Mouse (Mus musculus) hindbrain, embryonic 11.5 days (tissue): Measurements from ENCODE around the gene Mroh7. TPM values are rescaled to one million over a fixed set of nuclear protein-coding genes. Genes with fewer than 3 reads are reported as not detected.
"Not testable (repeated sequence)": the region's sequence is repeated elsewhere in the genome, so short reads cannot be mapped to it uniquely, and the experiment has no call there.

Experiments used
- ATAC-seq: fragments of 200-750 bp; cut with Nextera tagmentation; 2 replicates; pipeline ENCODE4 v1.8.0; 2017; ENCODE audit warnings: mild to moderate bottlenecking, moderate TSS enrichment, moderate library complexity; ENCODE audit not compliant: low FRiP score
- DNase-seq: peaks from one replicate; pipeline ENCODE4 v3.0.0-alpha.2; 2015; ENCODE audit warnings: low spot score
- H3K27ac ChIP-seq: fragments of 300-500 bp; sonication (generic); 2 replicates; pipeline ENCODE4 v1.5.1; 2014; ENCODE audit warnings: mild to moderate bottlenecking, low read depth, low read length
- H3K27me3 ChIP-seq: fragments of 300-500 bp; sonication (generic); 2 replicates; pipeline ENCODE4 v1.6.1; 2014; ENCODE audit warnings: mild to moderate bottlenecking, low read length, moderate library complexity, mixed read lengths; ENCODE audit not compliant: control insufficient read depth, insufficient read depth
- H3K36me3 ChIP-seq: fragments of 300-500 bp; sonication (generic); 2 replicates; pipeline ENCODE4 v1.6.1; 2014; ENCODE audit warnings: mild to moderate bottlenecking, low read length, moderate library complexity, mixed read lengths; ENCODE audit not compliant: control insufficient read depth, insufficient read depth
- H3K4me1 ChIP-seq: fragments of 300-500 bp; sonication (generic); replicated peaks from 2 replicates; pipeline ENCODE4 v1.6.1; 2014; ENCODE audit warnings: low read length, mixed read lengths; ENCODE audit not compliant: control insufficient read depth, insufficient read depth
- H3K4me2 ChIP-seq: fragments of 300-500 bp; sonication (generic); replicated peaks from 2 replicates; pipeline ENCODE4 v1.6.1; 2014; ENCODE audit warnings: mild to moderate bottlenecking, low read depth, low read length
- H3K4me3 ChIP-seq: fragments of 300-500 bp; sonication (generic); 2 replicates; pipeline ENCODE4 v1.5.1; 2014; ENCODE audit warnings: low read depth, low read length
- H3K9ac ChIP-seq: fragments of 300-500 bp; sonication (generic); 2 replicates; pipeline ENCODE4 v1.6.1; 2014; ENCODE audit warnings: low read depth, low read length
- H3K9me3 ChIP-seq: fragments of 300-500 bp; sonication (generic); 2 replicates; pipeline ENCODE4 v1.6.1; 2016; ENCODE audit warnings: low read length; ENCODE audit not compliant: control insufficient read depth
- WGBS: fragments of 180-500 bp; shearing (Covaris S2); extraction: QIAGEN DNeasy Blood & Tissue Kit; methylation state at CpG from one replicate; pipeline ENCODE4 v1.1.7; 2014; 5-methylcytosine and 5-hydroxymethylcytosine counted together
- polyA plus RNA-seq: library from polyadenylated mRNA; unstranded; fragments of >200 nt; fragmentation: Nextera tagmentation; extraction: Ambion mirVana; gene quantifications from 2 replicates; pipeline ENCODE4 v1.2.1, GENCODE M21; 2014

Gene Mroh7
- polyA plus RNA-seq, 1 experiment from 2014 or later, result 0.25 TPM

DNA sequence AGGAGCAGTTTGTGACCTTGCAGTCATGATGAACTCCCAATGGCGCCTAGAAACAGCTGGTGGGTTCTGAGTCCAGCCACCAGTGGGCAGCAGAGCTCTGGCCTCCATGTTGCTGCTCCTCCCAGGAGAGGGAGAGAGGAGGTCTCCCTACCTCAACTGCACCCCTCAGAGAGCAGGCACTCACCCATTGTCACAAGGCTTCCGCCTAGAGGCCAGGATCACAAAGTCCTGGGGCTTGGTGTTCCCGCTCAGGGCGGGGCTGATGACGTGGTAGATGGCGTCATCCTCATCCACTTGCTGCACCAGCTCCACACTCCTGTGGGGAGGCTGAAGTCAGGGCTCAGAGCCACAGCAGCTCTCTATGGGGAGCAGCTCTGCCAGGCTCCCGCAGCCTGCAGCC lies 19.0 kb upstream of the Mroh7 start:
- peak; percentile 83 for DNase-seq
- H3K36me3 ChIP-seq, result no peaks in the 10 kb centered on the region
- 0 out of 2 replicates have a peak overlapping the region, but pooled peaks have one; percentile 1 for H3K9ac ChIP-seq
- H3K27ac ChIP-seq, result no peak overlapping the region
- H3K4me3 ChIP-seq, result peak overlapping the region; percentile 8; the same call in 1 of the 2 replicates
- H3K27me3 ChIP-seq, result no peaks in the 10 kb centered on the region
- 0 out of 2 replicates have a peak, but pooled peaks cover 2% of the 10 kb centered on the region for H3K4me1 ChIP-seq
- WGBS, result 7% methylated on average over 7 of the region's 7 CpGs
- H3K9me3 ChIP-seq, result no peaks in the 10 kb centered on the region
- H3K4me2 ChIP-seq, result peak overlapping the region; percentile 21; the same call in 1 of the 2 replicates
- ATAC-seq, result peak; percentile 83

GRCm38 (mm10) chr4:106747001-106747580 lies 16.4 kb upstream of the Mroh7 start:
- H3K27ac ChIP-seq, result no peak overlapping the region
- H3K4me3 ChIP-seq, result no peak overlapping the region
- no peaks in the 10 kb centered on the region for H3K27me3 ChIP-seq
- H3K4me2 ChIP-seq, result no peak overlapping the region
- H3K4me1 ChIP-seq, result 0 out of 2 replicates have a peak, but pooled peaks cover 2% of the 10 kb centered on the region
- no peak for ATAC-seq
- no peaks in the 10 kb centered on the region for H3K36me3 ChIP-seq
- WGBS, result 71% methylated on average over 1 of the region's 1 CpGs
- no peak overlapping the region for H3K9ac ChIP-seq
- no peaks in the 10 kb centered on the region for H3K9me3 ChIP-seq
- DNase-seq, result no peak

- H3K36me3 ChIP-seq, result no peaks in the 10 kb centered on the region
- H3K27me3 ChIP-seq, result no peaks in the 10 kb centered on the region
- no peak overlapping the region for H3K4me2 ChIP-seq
- H3K27ac ChIP-seq, result no peak overlapping the region
- ATAC-seq (no peak), DNase-seq (no peak)
- no peak overlapping the region for H3K9ac ChIP-seq
- no peaks in the 10 kb centered on the region for H3K9me3 ChIP-seq
- H3K4me1 ChIP-seq, result 0 out of 2 replicates have a peak, but pooled peaks cover 2% of the 10 kb centered on the region
- WGBS, result 82% methylated on average over 7 of the region's 7 CpGs
- no peak overlapping the region for H3K4me3 ChIP-seq
Observed at GRCm38 (mm10) chr4:106745862-106746261, 15.1 kb upstream of the Mroh7 start.

DNA sequence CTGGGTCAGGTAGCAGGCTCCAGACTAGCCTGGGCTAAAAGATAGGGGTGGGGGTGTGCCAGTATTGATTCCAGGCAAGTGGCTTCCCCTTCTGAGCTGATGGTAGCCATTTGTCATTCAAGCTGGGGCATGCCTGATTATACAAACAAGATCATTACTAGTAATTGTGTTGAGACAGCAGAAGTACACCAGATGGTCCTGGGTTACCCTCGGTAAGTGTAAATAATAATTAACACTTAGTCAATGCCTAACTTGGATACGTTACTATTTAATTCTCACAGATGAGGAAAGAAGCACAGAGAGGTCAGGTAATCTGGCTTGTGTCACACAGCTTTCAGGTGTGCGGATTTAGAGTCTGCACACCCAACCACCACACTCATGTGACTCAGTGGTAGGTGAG lies 7.2 kb upstream of the Mroh7 start:
- Histone ChIP-seq H3K9ac (no peak overlapping the region), H3K27ac (no peak overlapping the region), H3K36me3 (no peaks in the 10 kb centered on the region), H3K4me3 (no peak overlapping the region), H3K9me3 (no peaks in the 10 kb centered on the region), H3K4me2 (no peak overlapping the region), H3K27me3 (no peaks in the 10 kb centered on the region), H3K4me1 (no peaks in the 10 kb centered on the region)
- no peak for ATAC-seq
- 78% methylated on average over 3 of the region's 3 CpGs for WGBS
- DNase-seq, result no peak

GRCm38 (mm10) chr4:106736884-106737283 lies 6.2 kb upstream of the Mroh7 start:
- not testable (repeated sequence) for H3K4me1 ChIP-seq, H3K27me3 ChIP-seq, H3K4me3 ChIP-seq, H3K36me3 ChIP-seq, H3K27ac ChIP-seq, H3K9ac ChIP-seq, H3K4me2 ChIP-seq, H3K9me3 ChIP-seq, ATAC-seq, DNase-seq
- WGBS, result 91% methylated on average over 1 of the region's 1 CpGs

- no peaks in the 10 kb centered on the region for H3K36me3 ChIP-seq
- ATAC-seq, result no peak
- H3K27ac ChIP-seq, result no peak within 1 kb of the TSS
- no peak within 1 kb of the TSS for H3K4me2 ChIP-seq
- no peak for DNase-seq
- no peak within 1 kb of the TSS for H3K4me3 ChIP-seq
- no peaks in the 10 kb centered on the region for H3K4me1 ChIP-seq
- WGBS, result 77% methylated on average over 4 of the region's 4 CpGs
- no peak within 1 kb of the TSS for H3K9ac ChIP-seq
- H3K27me3 ChIP-seq, result no peaks in the 10 kb centered on the region
- H3K9me3 ChIP-seq, result no peaks in the 10 kb centered on the region
Observed at GRCm38 (mm10) chr4:106733636-106734035, 2.9 kb upstream of the Mroh7 start, which contains the start of gene Fam151a. Gene Fam151a (plus strand): TSS chr4:106733889.

DNA sequence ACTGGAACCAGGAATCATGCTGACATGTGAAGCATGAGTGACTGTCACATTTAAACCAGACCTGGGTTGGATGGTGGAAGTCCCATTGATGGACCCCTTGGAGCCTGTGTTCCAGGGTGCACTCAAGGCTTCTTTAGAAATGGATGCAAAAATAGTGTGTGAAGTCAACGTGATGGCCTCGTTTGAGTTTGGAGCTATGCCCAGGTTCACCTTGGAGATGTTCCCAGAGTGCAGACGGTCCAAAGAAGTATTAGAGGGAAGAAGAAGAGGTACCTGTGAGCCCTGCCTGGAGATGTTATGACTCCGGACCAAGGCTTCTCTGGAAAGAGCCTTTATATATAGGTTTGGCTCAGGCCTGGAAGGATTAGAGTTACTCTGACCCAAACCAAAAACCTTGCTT lies 10.1 kb downstream of the Mroh7 start:
- Histone ChIP-seq H3K4me3 (no peak overlapping the region), H3K27me3 (no peaks in the 10 kb centered on the region), H3K9me3 (no peaks in the 10 kb centered on the region), H3K36me3 (no peaks in the 10 kb centered on the region), H3K4me1 (no peaks in the 10 kb centered on the region), H3K27ac (no peak overlapping the region), H3K9ac (no peak overlapping the region), H3K4me2 (no peak overlapping the region)
- 93% methylated on average over 4 of the region's 4 CpGs for WGBS
- no peak for DNase-seq
- no peak for ATAC-seq

- no peak overlapping the region for H3K4me3 ChIP-seq
- H3K36me3 ChIP-seq, result no peaks in the 10 kb centered on the region
- no peaks in the 10 kb centered on the region for H3K27me3 ChIP-seq
- H3K4me1 ChIP-seq, result no peaks in the 10 kb centered on the region
- no peak overlapping the region for H3K27ac ChIP-seq
- ATAC-seq (peak; percentile 33; the same call in 1 of the 2 replicates), DNase-seq (no peak)
- no peak overlapping the region for H3K4me2 ChIP-seq
- no peaks in the 10 kb centered on the region for H3K9me3 ChIP-seq
- 92% methylated on average over 6 of the region's 6 CpGs for WGBS
- no peak overlapping the region for H3K9ac ChIP-seq
Observed at GRCm38 (mm10) chr4:106713622-106714021, 17.1 kb downstream of the Mroh7 start.

GRCm38 (mm10) chr4:106708408-106708807 lies 22.3 kb downstream of the Mroh7 start:
- Histone ChIP-seq H3K9me3 (no peaks in the 10 kb centered on the region), H3K9ac (no peak overlapping the region), H3K27ac (no peak overlapping the region), H3K36me3 (no peaks in the 10 kb centered on the region), H3K4me2 (no peak overlapping the region), H3K4me1 (no peaks in the 10 kb centered on the region), H3K4me3 (no peak overlapping the region), H3K27me3 (no peaks in the 10 kb centered on the region)
- ATAC-seq, result 0 out of 2 replicates have a peak, but pooled peaks have one; percentile 40
- 1% methylated on average over 8 of the region's 8 CpGs for WGBS
- DNase-seq, result peak; percentile 87
